Comparison of ENCODE assay signal across 20 mouse cellular contexts in the genomic region with DNA sequence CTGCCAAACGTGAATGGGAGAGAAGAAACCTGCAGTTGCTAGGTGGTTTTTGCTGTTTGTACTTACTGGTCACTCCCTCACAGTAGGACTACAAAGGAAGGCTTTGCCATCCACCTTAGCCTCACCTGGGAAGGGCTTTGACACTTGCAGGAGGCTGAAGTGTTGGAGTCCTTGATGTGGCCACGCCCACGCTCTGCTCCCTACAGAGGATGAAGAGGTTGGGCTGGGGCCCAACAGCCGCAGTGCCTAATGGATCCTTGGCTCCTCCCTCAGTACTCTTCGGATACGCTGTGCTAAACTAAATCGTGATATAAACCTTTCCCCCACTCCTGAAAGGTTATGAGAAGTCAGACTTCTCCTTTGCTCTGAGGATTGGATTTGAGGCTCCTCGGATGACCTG. TPM values are rescaled to one million over a fixed set of nuclear protein-coding genes. Genes with fewer than 3 reads are reported as not detected.
DNase-seq lines count a peak whose midpoint lies in the region; ATAC-seq and TF ChIP-seq lines count a peak whose summit lies in the region.
"Had no signal": no experiment of that assay in that cellular context is flagged by ENCODE, and none has a peak within 500 bp of the region (broad histone marks: within the 10 kb centered on the region; RNA-seq: fewer than 3 reads in every experiment).

No protein-coding gene starts in this region.

- H3K4me2 ChIP-seq in embryonic facial prominence, embryonic 14.5 days (ENCODE audit: low read depth, low read length) = no peak overlapping the region
- peak overlapping the region; percentile 26; the same call in 1 of the 2 replicates for H3K4me2 ChIP-seq in kidney, embryonic 16.5 days (replicated peaks; ENCODE audit: low read depth, low read length)
- H3K4me2 ChIP-seq in stomach, embryonic 14.5 days (replicated peaks; ENCODE audit: low read depth, low read length) = peak overlapping the region; percentile 13
- H3K4me2 ChIP-seq in stomach, postnatal 0 days (replicated peaks; ENCODE audit: low read depth) = no peak overlapping the region; the same call in 1 of the 2 replicates
- H3K4me2 ChIP-seq: midbrain, embryonic 15.5 days had no signal

- peak; percentile 13 for DNase-seq in embryonic facial prominence, embryonic 14.5 days (ENCODE audit: low spot score)
- DNase-seq in embryonic facial prominence, embryonic 10.5 days (ENCODE audit: low spot score) = no peak
- no peak for DNase-seq in kidney, adult 8-10 months
- DNase-seq in stomach, postnatal 0 days (ENCODE audit: low spot score) = no peak
- DNase-seq in layer of hippocampus, adult 11-12 months (ENCODE audit: low spot score) = no peak
- DNase-seq in neural tube, embryonic 10.5 days (ENCODE audit: extremely low spot score, low spot score) = no peak
- DNase-seq: cerebellum, postnatal 10 days; forebrain, postnatal 0 days; gastrocnemius, postnatal 10 days; kidney, postnatal 10 days; layer of hippocampus, adult 9-11 months; liver; thymus, postnatal 36 days had no signal

- no peaks in the 10 kb centered on the region for H3K27me3 ChIP-seq in embryonic facial prominence, embryonic 14.5 days (replicated peaks; ENCODE audit: control insufficient read depth, insufficient read depth, low read length)
- H3K27me3 ChIP-seq in embryonic facial prominence, embryonic 10.5 days (replicated peaks; ENCODE audit: low read depth, poor library complexity, severe bottlenecking) = peaks cover 14% of the 10 kb centered on the region; the same call in 1 of the 2 replicates
- H3K27me3 ChIP-seq in kidney, embryonic 16.5 days (ENCODE audit: insufficient read depth, low read length) = no peaks in the 10 kb centered on the region
- no peaks in the 10 kb centered on the region for H3K27me3 ChIP-seq in stomach, embryonic 14.5 days (ENCODE audit: control insufficient read depth, insufficient read depth, low read length)
- H3K27me3 ChIP-seq in stomach, postnatal 0 days (ENCODE audit: control insufficient read depth, insufficient read depth, low read length) = no peaks in the 10 kb centered on the region
- H3K27me3 ChIP-seq: CH12.LX; midbrain, embryonic 15.5 days had no signal

- no peak overlapping the region for H3K4me3 ChIP-seq in embryonic facial prominence, embryonic 14.5 days (ENCODE audit: low read depth, low read length)
- no peak overlapping the region for H3K4me3 ChIP-seq in embryonic facial prominence, embryonic 10.5 days
- H3K4me3 ChIP-seq in kidney, embryonic 16.5 days (ENCODE audit: low read length) = peak overlapping the region; percentile 4; the same call in 1 of the 2 replicates
- H3K4me3 ChIP-seq in stomach, embryonic 14.5 days (ENCODE audit: low read depth, low read length) = no peak overlapping the region
- no peak overlapping the region for H3K4me3 ChIP-seq in stomach, postnatal 0 days (ENCODE audit: low read depth, low read length)
- H3K4me3 ChIP-seq: midbrain, embryonic 15.5 days had no signal

- no peaks in the 10 kb centered on the region for H3K36me3 ChIP-seq in embryonic facial prominence, embryonic 14.5 days (ENCODE audit: control insufficient read depth, insufficient read depth, low read length)
- H3K36me3 ChIP-seq in embryonic facial prominence, embryonic 10.5 days (replicated peaks) = no peaks in the 10 kb centered on the region
- H3K36me3 ChIP-seq in kidney, embryonic 16.5 days (ENCODE audit: insufficient read depth, low read length) = no peaks in the 10 kb centered on the region
- H3K36me3 ChIP-seq in stomach, embryonic 14.5 days (ENCODE audit: control insufficient read depth, insufficient read depth, low read length) = no peaks in the 10 kb centered on the region
- no peaks in the 10 kb centered on the region for H3K36me3 ChIP-seq in stomach, postnatal 0 days (ENCODE audit: control insufficient read depth, insufficient read depth, low read length)
- H3K36me3 ChIP-seq: midbrain, embryonic 15.5 days had no signal

- no peak overlapping the region; the same call in 1 of the 2 replicates for H3K9ac ChIP-seq in embryonic facial prominence, embryonic 14.5 days (ENCODE audit: low read depth, low read length)
- H3K9ac ChIP-seq in kidney, embryonic 16.5 days (replicated peaks; ENCODE audit: low read length) = peak overlapping the region; percentile 45
- H3K9ac ChIP-seq in stomach, embryonic 14.5 days (replicated peaks; ENCODE audit: low read depth, low read length) = no peak overlapping the region
- H3K9ac ChIP-seq in stomach, postnatal 0 days (ENCODE audit: low read length) = no peak overlapping the region
- H3K9ac ChIP-seq: forebrain, postnatal 0 days; midbrain, embryonic 15.5 days had no signal

- H3K9me3 ChIP-seq in embryonic facial prominence, embryonic 14.5 days (ENCODE audit: control insufficient read depth, low read length) = no peaks in the 10 kb centered on the region
- H3K9me3 ChIP-seq in embryonic facial prominence, embryonic 10.5 days = no peaks in the 10 kb centered on the region
- no peaks in the 10 kb centered on the region for H3K9me3 ChIP-seq in kidney, embryonic 16.5 days (ENCODE audit: low read length)
- no peaks in the 10 kb centered on the region for H3K9me3 ChIP-seq in stomach, embryonic 14.5 days (ENCODE audit: control insufficient read depth, low read depth, low read length)
- no peaks in the 10 kb centered on the region for H3K9me3 ChIP-seq in stomach, postnatal 0 days (ENCODE audit: control insufficient read depth, low read length)
- H3K9me3 ChIP-seq: midbrain, embryonic 15.5 days had no signal

- 9% methylated on average over 8 of the region's 8 CpGs for WGBS in embryonic facial prominence, embryonic 14.5 days
- 12% methylated on average over 8 of the region's 8 CpGs for WGBS in embryonic facial prominence, embryonic 10.5 days
- 9% methylated on average over 8 of the region's 8 CpGs for WGBS in kidney, embryonic 16.5 days
- WGBS in stomach, embryonic 14.5 days = 10% methylated on average over 8 of the region's 8 CpGs
- 11% methylated on average over 8 of the region's 8 CpGs for WGBS in stomach, postnatal 0 days

- no peak for TF ChIP-seq EP300 in stomach, postnatal 0 days (optimal IDR thresholded peaks at IDR 0.05)

- no peak overlapping the region for H3K27ac ChIP-seq in embryonic facial prominence, embryonic 14.5 days (replicated peaks; ENCODE audit: low read depth, low read length)
- no peak overlapping the region for H3K27ac ChIP-seq in embryonic facial prominence, embryonic 10.5 days (replicated peaks)
- H3K27ac ChIP-seq in kidney, embryonic 16.5 days (ENCODE audit: low read length) = no peak overlapping the region
- H3K27ac ChIP-seq in stomach, embryonic 14.5 days (ENCODE audit: low read length) = no peak overlapping the region
- no peak overlapping the region for H3K27ac ChIP-seq in stomach, postnatal 0 days (replicated peaks)
- H3K27ac ChIP-seq: midbrain, embryonic 15.5 days had no signal

- no peak for ATAC-seq in embryonic facial prominence, embryonic 14.5 days (ENCODE audit: low read depth)
- no peak for ATAC-seq in kidney, embryonic 16.5 days (ENCODE audit: low FRiP score, low TSS enrichment)
- no peak for ATAC-seq in stomach, embryonic 14.5 days (ENCODE audit: insufficient number of reproducible peaks, insufficient read depth, low FRiP score, low read depth)
- no peak for ATAC-seq in stomach, postnatal 0 days (ENCODE audit: low FRiP score, low TSS enrichment)
- ATAC-seq: forebrain, postnatal 0 days; hindbrain, embryonic 16.5 days; midbrain, embryonic 15.5 days had no signal

- H3K4me1 ChIP-seq in embryonic facial prominence, embryonic 14.5 days (ENCODE audit: control insufficient read depth, insufficient read depth, low read length) = no peaks in the 10 kb centered on the region
- H3K4me1 ChIP-seq in embryonic facial prominence, embryonic 10.5 days = peaks cover 3% of the 10 kb centered on the region; the same call in 1 of the 2 replicates
- H3K4me1 ChIP-seq in kidney, embryonic 16.5 days (ENCODE audit: insufficient read depth, low read length) = no peaks in the 10 kb centered on the region
- H3K4me1 ChIP-seq in stomach, embryonic 14.5 days (ENCODE audit: control insufficient read depth, insufficient read depth, low read length) = 0 out of 2 replicates have a peak, but pooled peaks cover 3% of the 10 kb centered on the region
- H3K4me1 ChIP-seq in stomach, postnatal 0 days (replicated peaks; ENCODE audit: control insufficient read depth, insufficient read depth) = no peaks in the 10 kb centered on the region
- H3K4me1 ChIP-seq: midbrain, embryonic 15.5 days had no signal

- no peak for TF ChIP-seq CTCF in stomach, postnatal 0 days (IDR thresholded peaks at IDR 0.05; ENCODE audit: low read depth)

RNA-seq across cellular contexts. Expression of a gene that starts 12.7 kb away (rescaled TPM):
- 22.1 and 23.1 TPM in 2 replicates for polyA plus RNA-seq in embryonic facial prominence, embryonic 14.5 days (2014; fragmentation: Nextera tagmentation; extraction: Ambion mirVana)
- polyA plus RNA-seq in embryonic facial prominence, embryonic 10.5 days (2016; fragmentation: Nextera tagmentation; extraction: Ambion mirVana) = 12.4 and 12.8 TPM in 2 replicates
- polyA plus RNA-seq in kidney, embryonic 16.5 days (2015; fragmentation: Nextera tagmentation; extraction: Ambion mirVana) = 20.9 and 21.1 TPM in 2 replicates
- 18.0 and 19.2 TPM in 2 replicates for polyA plus RNA-seq in stomach, embryonic 14.5 days (2014; fragmentation: Nextera tagmentation; extraction: Ambion mirVana)
- 11.0 and 11.8 TPM in 2 replicates for polyA plus RNA-seq in stomach, postnatal 0 days (2015; fragmentation: Nextera tagmentation; extraction: Ambion mirVana)

RNA-seq across cellular contexts. Expression of a gene that starts 29.4 kb away (rescaled TPM):
- polyA plus RNA-seq in embryonic facial prominence, embryonic 14.5 days (2014; fragmentation: Nextera tagmentation; extraction: Ambion mirVana) = 19.6 and 25.9 TPM in 2 replicates
- 11.3 and 11.7 TPM in 2 replicates for polyA plus RNA-seq in embryonic facial prominence, embryonic 10.5 days (2016; fragmentation: Nextera tagmentation; extraction: Ambion mirVana)
- 34.8 and 35.8 TPM in 2 replicates for polyA plus RNA-seq in kidney, embryonic 16.5 days (2015; fragmentation: Nextera tagmentation; extraction: Ambion mirVana)
- polyA plus RNA-seq in stomach, embryonic 14.5 days (2014; fragmentation: Nextera tagmentation; extraction: Ambion mirVana) = 24.3 and 25.6 TPM in 2 replicates
- 21.1 and 22.7 TPM in 2 replicates for polyA plus RNA-seq in stomach, postnatal 0 days (2015; fragmentation: Nextera tagmentation; extraction: Ambion mirVana)

RNA-seq across cellular contexts. Expression of a gene that starts 37.6 kb away (rescaled TPM):
- polyA plus RNA-seq in embryonic facial prominence, embryonic 14.5 days (2014; fragmentation: Nextera tagmentation; extraction: Ambion mirVana) = not detected in 2 replicates
- not detected in 2 replicates for polyA plus RNA-seq in embryonic facial prominence, embryonic 10.5 days (2016; fragmentation: Nextera tagmentation; extraction: Ambion mirVana)
- polyA plus RNA-seq in kidney, embryonic 16.5 days (2015; fragmentation: Nextera tagmentation; extraction: Ambion mirVana) = not detected in 2 replicates
- polyA plus RNA-seq in stomach, embryonic 14.5 days (2014; fragmentation: Nextera tagmentation; extraction: Ambion mirVana) = not detected in 2 replicates
- not detected in 2 replicates for polyA plus RNA-seq in stomach, postnatal 0 days (2015; fragmentation: Nextera tagmentation; extraction: Ambion mirVana)
- polyA plus RNA-seq: forebrain, postnatal 0 days; heart, postnatal 0 days; hindbrain, embryonic 16.5 days; midbrain, embryonic 15.5 days; neural tube, embryonic 11.5 days had no signal

Comparison
In these comparisons a context has a peak if more than half of its experiments do, and no peak if none do; other contexts are left out.
1. H3K4me2 ChIP-seq: peak in kidney, embryonic 16.5 days (single experiment) and stomach, embryonic 14.5 days (single experiment); none in embryonic facial prominence, embryonic 14.5 days (single experiment) and stomach, postnatal 0 days (single experiment).